Mouse (Mus musculus): Measurements from ENCODE around the gene Qser1.

DNA sequence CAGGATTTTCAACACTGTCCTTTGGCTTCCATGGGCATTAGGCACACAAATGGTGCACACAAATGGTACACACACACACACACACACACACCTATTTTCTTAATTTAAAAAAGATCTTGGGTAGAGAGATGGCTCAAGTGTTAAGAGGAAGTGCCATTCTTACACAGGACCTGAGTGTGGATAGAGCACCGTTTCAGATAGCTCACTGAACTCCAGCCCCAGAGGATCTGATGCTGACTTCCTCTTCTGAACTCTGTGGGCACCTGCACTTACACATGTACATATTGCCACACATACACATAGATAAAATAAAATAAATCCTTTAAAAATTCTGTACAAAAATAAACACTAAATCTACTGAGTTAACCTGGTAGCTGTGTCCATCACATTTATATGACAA lies 11.1 kb downstream of the Qser1 start:
- no peak for TF ChIP-seq POLR2A (IDR thresholded peaks at IDR 0.05; ENCODE audit: control insufficient read depth, low read depth, low read length)
- no peak for TF ChIP-seq CTCF (IDR thresholded peaks at IDR 0.05; ENCODE audit: control insufficient read depth, insufficient read depth, insufficient replicate concordance, low read depth, low read length)
